Mouse (Mus musculus) adrenal gland, adult (tissue): ENCODE data around the gene Tstd3.
A peak's percentile ranks its signal among the peaks of the same experiment; 100 is the strongest.

ENCODE experiments used
- DNase-seq, 2 experiments: peaks; one replicate each; pipeline ENCODE4 v3.0.0; 2022 to 2023; ENCODE audit warnings: low spot score in 1 of 2; ENCODE audit not compliant: inconsistent age in 2 of 2

Gene Tstd3

GRCm38 (mm10) chr4:21766863-21767304 is at the start of gene Tstd3, which contains the start of gene Usp45:
Gene Tstd3, minus strand, starts transcription at chr4:21767212.
Gene Usp45, plus strand, starts transcription at chr4:21767156.
- peak; percentile 77 to 93 for DNase-seq

GRCm38 (mm10) chr4:21814029-21814428 is 47.0 kb upstream of the Tstd3 start:
- peak; percentile 19 to 77 for DNase-seq

GRCm38 (mm10) chr4:21812635-21813034 is 45.6 kb upstream of the Tstd3 start:
- no peak for DNase-seq

GRCm38 (mm10) chr4:21810608-21811007 is 43.6 kb upstream of the Tstd3 start:
- no peak for DNase-seq

DNA sequence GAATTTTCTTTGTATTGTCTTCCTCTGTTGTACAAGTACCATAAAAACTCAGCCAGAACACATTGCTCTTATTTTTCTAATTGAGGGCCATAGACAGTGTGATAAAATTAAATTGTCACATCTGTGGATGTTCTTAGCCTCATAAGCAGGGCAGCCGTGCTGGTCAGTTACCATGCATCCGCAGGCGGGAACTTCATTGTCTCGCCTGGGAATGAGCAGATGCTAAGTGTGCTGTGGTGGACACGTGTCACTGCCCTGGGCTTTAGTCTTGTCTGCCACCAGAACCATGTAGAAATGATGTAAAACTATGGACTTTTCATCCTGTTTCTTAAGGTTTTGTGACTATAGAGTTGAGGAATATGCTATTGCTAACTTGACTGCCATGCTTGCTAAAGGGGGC is 40.2 kb upstream of the Tstd3 start:
- DNase-seq = no peak

DNA sequence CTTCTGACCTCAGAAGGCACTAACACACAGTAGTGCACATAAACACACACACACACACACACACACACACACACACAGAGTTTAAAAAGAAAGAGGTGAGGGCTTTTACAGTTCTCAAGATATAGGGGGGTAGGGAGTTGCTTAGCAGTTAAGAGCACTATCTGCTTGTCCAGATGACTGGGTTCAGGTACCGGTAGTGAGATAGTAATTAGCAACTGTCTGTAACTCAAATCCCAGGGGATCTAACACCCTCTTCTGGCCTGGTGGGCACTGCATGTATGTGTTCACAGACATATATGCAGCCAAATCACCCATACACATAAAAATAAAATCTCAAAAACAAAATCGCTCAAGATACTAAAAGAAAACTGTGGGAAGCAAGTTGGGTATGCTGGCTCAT is 34.6 kb upstream of the Tstd3 start:
- DNase-seq = no peak

DNA sequence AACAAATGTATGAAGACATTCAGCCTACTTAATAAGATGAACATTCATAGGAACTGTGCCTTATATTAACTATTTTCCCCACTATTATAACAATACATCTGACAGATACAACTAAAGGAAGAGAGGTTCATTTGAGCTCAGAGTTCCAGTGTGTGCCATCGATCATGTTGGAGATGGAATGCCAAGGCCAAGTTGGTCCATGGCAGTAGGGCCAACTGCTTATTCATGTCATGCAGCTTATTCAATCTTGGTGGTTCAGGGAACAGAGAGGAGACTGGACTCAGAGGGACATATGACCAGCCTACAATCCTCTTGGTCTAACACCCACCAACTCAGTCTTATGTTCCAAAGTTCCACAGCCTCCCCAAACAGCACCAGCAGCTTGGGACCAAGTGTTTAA is 34.0 kb upstream of the Tstd3 start:
- peak; percentile 57 to 59 for DNase-seq

DNA sequence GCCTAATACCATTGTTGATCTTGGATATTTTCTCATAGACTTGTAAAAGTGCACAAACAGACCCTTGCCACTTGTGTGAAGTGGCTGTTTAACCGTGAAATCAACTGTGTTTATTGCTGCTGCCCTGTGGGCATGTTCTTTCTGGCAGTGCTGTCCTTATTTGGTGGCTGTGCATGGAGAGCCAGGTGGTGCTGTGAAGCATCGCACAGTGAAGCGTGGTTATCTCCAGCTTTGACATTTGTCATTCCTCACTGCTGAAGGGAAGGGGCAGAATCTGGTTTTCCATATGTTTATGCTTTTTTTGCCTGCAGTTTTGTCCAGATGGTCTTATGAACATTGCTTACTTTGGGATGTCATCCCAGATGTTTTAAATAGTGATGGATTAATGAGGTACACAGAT is 26.6 kb upstream of the Tstd3 start:
- no peak for DNase-seq

GRCm38 (mm10) chr4:21789836-21790235 is 22.8 kb upstream of the Tstd3 start:
- no peak for DNase-seq

GRCm38 (mm10) chr4:21788903-21789302 is 21.9 kb upstream of the Tstd3 start:
- DNase-seq = no peak

GRCm38 (mm10) chr4:21786268-21786667 is 19.3 kb upstream of the Tstd3 start:
- DNase-seq = no peak

DNA sequence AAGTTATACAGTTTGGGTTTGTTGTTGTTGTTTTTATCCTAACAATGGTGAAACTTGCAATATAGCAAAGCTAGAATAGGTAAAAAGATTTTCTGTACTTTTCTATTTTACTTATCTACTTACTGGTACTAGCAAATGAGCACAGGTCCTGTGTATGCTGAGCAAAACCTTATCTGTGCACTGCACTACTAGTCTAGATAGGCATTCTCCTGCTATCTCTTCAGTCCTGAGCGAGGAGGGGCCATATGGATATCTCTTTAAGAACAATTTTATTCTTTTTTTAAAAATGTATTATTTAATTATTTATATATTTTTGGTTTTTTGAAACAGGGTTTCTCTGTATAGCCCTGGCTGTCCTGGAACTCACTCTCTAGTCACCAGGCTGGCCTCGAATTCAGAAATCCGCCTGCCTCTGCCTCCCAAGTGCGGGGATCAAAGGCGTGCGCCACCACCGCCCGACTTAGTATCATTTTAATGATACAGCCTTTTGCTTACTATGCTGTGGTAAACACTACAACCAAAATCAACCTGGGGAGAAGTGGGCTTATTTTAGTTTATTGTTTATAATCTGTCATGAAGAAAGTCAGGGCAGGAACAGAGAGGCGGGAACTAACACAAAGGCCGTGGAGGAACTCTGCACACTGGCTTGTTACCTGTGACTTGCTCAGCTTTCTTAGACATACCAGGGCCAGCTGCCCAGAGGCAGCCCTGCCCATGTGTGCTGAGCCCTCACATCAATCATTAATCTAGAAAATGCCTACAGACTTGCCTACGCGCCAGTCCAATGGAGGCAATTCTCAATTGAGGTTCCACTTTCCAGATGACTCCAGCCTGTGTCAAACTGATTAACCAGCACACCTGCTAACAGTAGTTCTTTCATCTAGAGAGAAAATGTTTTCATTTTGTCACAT is 14.1 kb upstream of the Tstd3 start:
- no peak for DNase-seq

DNA sequence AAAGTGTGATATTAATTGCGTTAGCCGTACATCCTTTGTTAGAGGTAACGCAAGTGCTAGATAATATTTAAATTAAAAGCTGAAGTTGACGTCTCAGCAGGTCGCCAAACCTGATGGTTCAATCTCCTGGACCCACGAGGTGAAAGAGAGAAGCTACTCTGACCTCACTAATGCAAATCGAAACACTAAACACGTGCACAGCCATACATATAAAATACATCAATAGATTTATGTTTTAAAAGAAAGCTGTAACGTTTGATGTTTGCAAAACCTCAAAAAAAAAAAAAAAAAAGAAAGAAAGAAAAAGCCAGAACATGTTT is 9.9 kb upstream of the Tstd3 start:
- peak in 1 of 2 experiments; percentile 31 for DNase-seq

DNA sequence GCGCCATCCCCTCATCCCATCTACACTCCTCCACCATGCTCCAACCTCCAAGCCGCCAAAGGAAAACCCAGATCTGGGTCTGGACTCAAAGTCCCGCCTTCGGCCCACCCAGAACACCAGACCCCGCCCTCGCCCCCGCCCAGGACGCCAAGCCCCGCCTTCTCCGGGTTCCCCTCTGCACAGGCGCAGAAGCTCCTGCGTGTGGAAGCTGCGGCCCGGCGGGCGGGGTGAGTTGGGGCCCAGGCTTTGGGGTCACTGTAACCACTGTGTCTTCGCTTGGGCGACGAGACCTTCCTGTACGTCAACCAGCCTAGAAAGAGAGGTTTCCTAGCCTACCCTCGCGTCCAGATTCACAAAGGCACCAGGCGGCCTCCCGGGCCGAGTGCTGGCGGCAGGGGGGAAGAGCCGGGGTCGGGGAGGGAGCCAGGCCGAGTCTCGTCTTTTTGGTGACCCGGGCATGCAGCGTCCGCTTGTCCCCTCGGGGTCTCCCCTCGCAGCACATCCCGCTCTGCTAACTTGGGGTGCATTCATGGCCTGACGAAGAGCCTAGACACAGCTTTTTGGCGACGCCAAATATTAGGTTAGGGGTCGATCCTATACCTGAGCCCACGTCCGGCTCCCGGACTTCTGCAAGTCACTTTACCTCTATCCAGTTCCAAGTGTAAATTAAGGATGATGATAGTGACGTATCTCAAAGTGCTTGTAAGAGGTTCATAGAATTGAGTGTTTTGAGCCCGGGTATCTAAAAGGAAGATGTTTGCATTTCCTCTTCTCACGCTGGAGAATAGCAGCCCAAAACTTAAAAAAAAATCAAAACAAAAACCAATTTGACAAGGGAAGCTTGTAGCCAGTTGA is 9.3 kb upstream of the Tstd3 start:
- peak; percentile 92 to 99 for DNase-seq

- no peak for DNase-seq
Observed at GRCm38 (mm10) chr4:21772306-21772705, 5.3 kb upstream of the Tstd3 start.

- DNase-seq = no peak
Observed at GRCm38 (mm10) chr4:21771064-21771463, 4.1 kb upstream of the Tstd3 start.

DNA sequence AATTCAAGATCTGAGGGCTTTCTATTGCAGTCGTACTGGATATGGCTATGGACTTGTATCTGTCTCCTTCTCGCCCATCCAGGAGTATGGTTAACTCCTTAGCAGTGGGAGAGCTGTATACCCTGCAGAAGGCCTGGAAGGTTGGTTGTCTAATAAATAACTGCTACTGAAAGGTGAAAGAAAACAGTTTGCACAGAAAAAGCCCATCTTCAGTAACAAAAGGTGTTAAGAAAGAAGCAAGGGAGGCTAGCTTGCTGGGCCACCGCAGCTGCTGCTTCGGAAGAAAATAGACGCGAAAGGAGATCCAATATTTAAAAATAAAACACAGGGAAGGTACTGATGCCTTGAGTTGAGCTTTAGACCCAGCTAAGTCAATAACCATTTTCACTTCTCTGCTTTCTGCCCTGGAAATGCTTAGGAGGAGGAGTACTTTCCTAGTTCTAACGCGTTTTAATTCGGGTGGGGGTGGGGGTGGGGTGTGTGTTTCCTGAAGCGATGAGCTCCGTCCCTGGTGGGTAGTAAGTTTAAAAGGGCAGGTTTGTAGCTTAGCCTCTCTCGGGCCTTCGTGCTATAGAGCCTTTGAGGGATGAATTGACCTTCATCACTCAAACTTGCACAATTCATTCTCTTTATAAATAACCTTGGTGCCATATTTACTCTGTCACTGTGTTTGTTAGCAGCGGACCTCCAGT is 695 bp downstream of the Tstd3 start:
- peak in 1 of 2 experiments; percentile 55 for DNase-seq

GRCm38 (mm10) chr4:21763827-21764226 is 3.2 kb downstream of the Tstd3 start:
- no peak for DNase-seq

DNA sequence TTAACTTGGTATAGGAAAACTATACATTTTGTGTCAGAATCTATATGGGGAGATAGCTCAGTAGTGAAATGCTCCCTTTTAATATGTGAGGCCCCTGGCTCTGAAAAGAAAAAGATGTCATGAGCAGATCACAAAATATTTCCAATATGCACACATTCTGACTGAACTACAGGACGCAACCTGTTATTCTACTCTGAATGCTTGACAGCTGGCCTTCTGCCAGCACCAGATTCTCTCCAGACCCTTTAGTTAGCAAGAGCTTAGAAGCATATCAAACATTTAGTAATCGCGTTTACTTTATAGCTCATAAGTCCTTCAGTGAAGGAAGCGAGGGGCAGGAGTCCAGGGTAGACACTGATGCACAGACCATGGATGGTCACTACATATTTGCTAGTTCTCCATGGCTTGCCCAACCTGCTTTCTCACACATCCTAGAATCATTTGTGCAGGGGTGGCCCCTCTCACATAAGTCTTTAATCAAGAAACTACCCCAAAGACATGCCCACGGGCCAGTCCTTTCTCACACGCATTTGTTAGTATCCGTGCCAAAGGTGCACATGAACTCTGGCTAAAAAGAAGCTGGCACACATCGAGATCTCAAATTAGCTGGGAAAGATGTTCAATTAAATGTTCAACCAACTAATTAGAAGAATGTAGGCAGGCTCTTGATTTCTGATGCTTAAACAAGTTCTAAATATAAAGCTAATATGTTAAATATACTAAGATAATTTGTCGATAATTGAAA is 5.4 kb downstream of the Tstd3 start:
- no peak for DNase-seq

DNA sequence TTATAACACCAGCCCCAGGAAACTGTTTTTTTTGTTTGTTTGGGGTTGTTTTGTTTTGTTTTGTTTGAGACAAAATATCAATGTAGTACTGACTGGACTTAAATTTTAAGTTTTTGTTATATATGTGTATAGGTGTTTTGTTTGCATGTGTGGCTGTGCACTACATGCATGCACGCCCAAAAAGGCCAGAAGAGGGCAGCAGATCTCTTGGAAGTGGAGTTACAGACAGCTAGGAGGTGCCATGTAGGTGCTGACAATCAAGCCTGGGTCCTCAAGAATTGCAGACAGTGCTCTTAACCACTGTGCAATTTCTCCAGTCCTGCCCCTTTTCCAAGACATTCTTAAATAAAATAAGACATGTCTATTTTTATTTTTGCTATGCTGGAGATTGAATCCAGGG is 8.2 kb downstream of the Tstd3 start:
- DNase-seq = no peak
